Mouse (Mus musculus) limb, embryonic 14.5 days (tissue): Measurements from ENCODE around the gene Foxj3. TPM values are rescaled to one million over a fixed set of nuclear protein-coding genes. Genes with fewer than 3 reads are reported as not detected.

ENCODE experiments used
- ATAC-seq: fragments of 200-750 bp; cut with Nextera tagmentation; 2 replicates; pipeline ENCODE4 v1.8.0; 2017; ENCODE audit warnings: low read depth, moderate number of reproducible peaks, moderate TSS enrichment; ENCODE audit not compliant: low FRiP score
- DNase-seq: peaks from one replicate; pipeline ENCODE4 v3.0.0-alpha.2; 2015; ENCODE audit warnings: low spot score
- H3K27ac ChIP-seq: fragments of 300-500 bp; sonication (generic); replicated peaks from 2 replicates; pipeline ENCODE4 v1.5.1; 2014; ENCODE audit warnings: low read depth, mild to moderate bottlenecking, low read length, moderate library complexity, mixed read lengths
- H3K27me3 ChIP-seq: fragments of 300-500 bp; sonication (generic); 2 replicates; pipeline ENCODE4 v1.6.1; 2014; ENCODE audit warnings: low read length, mixed read lengths; ENCODE audit not compliant: control insufficient read depth, insufficient read depth
- H3K36me3 ChIP-seq: fragments of 300-500 bp; sonication (generic); 2 replicates; pipeline ENCODE4 v1.6.1; 2014; ENCODE audit warnings: mild to moderate bottlenecking, low read length, moderate library complexity, mixed read lengths; ENCODE audit not compliant: control insufficient read depth, insufficient read depth
- H3K4me1 ChIP-seq: fragments of 300-500 bp; sonication (generic); 2 replicates; pipeline ENCODE4 v1.6.1; 2014; ENCODE audit warnings: antibody characterized with exemption, low read length, mixed read lengths; ENCODE audit not compliant: control insufficient read depth, insufficient read depth
- H3K4me2 ChIP-seq: fragments of 300-500 bp; sonication (generic); replicated peaks from 2 replicates; pipeline ENCODE4 v1.6.1; 2014; ENCODE audit warnings: low read depth, mild to moderate bottlenecking, low read length, moderate library complexity; ENCODE audit not compliant: severe bottlenecking
- H3K4me3 ChIP-seq: fragments of 300-500 bp; sonication (generic); replicated peaks from 2 replicates; pipeline ENCODE4 v1.5.1; 2014; ENCODE audit warnings: low read length
- H3K9ac ChIP-seq: fragments of 300-500 bp; sonication (generic); 2 replicates; pipeline ENCODE4 v1.6.1; 2014; ENCODE audit warnings: mild to moderate bottlenecking, low read depth, low read length, moderate library complexity; ENCODE audit not compliant: severe bottlenecking
- H3K9me3 ChIP-seq: fragments of 300-500 bp; sonication (generic); 2 replicates; pipeline ENCODE4 v1.6.1; 2016; ENCODE audit warnings: low read length; ENCODE audit not compliant: control insufficient read depth
- POLR2A ChIP-seq: fragments of 200-500 bp; IDR thresholded peaks from 2 replicates; pipeline ENCODE4 v1.8.0; 2012; ENCODE audit warnings: inconsistent platforms, mild to moderate bottlenecking, moderate library complexity, borderline replicate concordance; ENCODE audit not compliant: insufficient read depth, insufficient read length; ENCODE audit errors: extremely low read depth
- WGBS: fragments of 180-500 bp; shearing (Covaris S2); extraction: QIAGEN DNeasy Blood & Tissue Kit; methylation state at CpG from one replicate; pipeline ENCODE4 v1.1.7; 2014; 5-methylcytosine and 5-hydroxymethylcytosine counted together
- polyA plus RNA-seq, 2 experiments: library from polyadenylated mRNA; depleted of rRNA in 1 of 2; stranded (reverse) in 1 of 2; unstranded in 1 of 2; fragments of >200 nt; fragmentation: Nextera tagmentation in 1 of 2; extraction: Ambion mirVana in 1 of 2; gene quantifications; 2 replicates each; pipeline versions ENCODE4 v1.2.1 to v1.2.3; 2012 to 2014

Foxj3 gene
- polyA plus RNA-seq, 2 experiments: 23.5 to 31.5 TPM

GRCm38 (mm10) chr4:119498319-119498848, 38.4 kb upstream of the Foxj3 start:
- Histone ChIP-seq H3K27ac (no peak overlapping the region), H3K4me1 (no peaks in the 10 kb centered on the region), H3K4me2 (no peak overlapping the region), H3K9ac (no peak overlapping the region), H3K9me3 (no peaks in the 10 kb centered on the region), H3K36me3 (no peaks in the 10 kb centered on the region), H3K27me3 (peaks cover 4% of the 10 kb centered on the region; the same call in 1 of the 2 replicates), H3K4me3 (no peak overlapping the region)
- no peak for DNase-seq
- no peak for ATAC-seq
- WGBS: 50% methylated on average over 5 of the region's 5 CpGs
- TF ChIP-seq POLR2A: no peak

GRCm38 (mm10) chr4:119511591-119511990, 25.2 kb upstream of the Foxj3 start:
- 58% methylated on average over 2 of the region's 2 CpGs for WGBS
- DNase-seq: no peak
- TF ChIP-seq POLR2A: no peak
- H3K27ac ChIP-seq: no peak overlapping the region
- no peaks in the 10 kb centered on the region for H3K4me1 ChIP-seq
- no peak overlapping the region for H3K4me3 ChIP-seq
- no peak overlapping the region for H3K4me2 ChIP-seq
- no peak overlapping the region for H3K9ac ChIP-seq
- H3K9me3 ChIP-seq: no peaks in the 10 kb centered on the region
- H3K36me3 ChIP-seq: no peaks in the 10 kb centered on the region
- H3K27me3 ChIP-seq: no peaks in the 10 kb centered on the region
- no peak for ATAC-seq

- WGBS: 69% methylated on average over 3 of the region's 3 CpGs
- H3K27ac ChIP-seq: no peak overlapping the region
- H3K36me3 ChIP-seq: no peaks in the 10 kb centered on the region
- ATAC-seq (no peak), DNase-seq (no peak)
- H3K4me2 ChIP-seq: no peak overlapping the region
- no peaks in the 10 kb centered on the region for H3K4me1 ChIP-seq
- H3K9me3 ChIP-seq: no peaks in the 10 kb centered on the region
- H3K27me3 ChIP-seq: no peaks in the 10 kb centered on the region
- TF ChIP-seq POLR2A: no peak
- no peak overlapping the region for H3K4me3 ChIP-seq
- no peak overlapping the region for H3K9ac ChIP-seq
Observed at GRCm38 (mm10) chr4:119512731-119513141, 24.1 kb upstream of the Foxj3 start.

GRCm38 (mm10) chr4:119523575-119523974, 13.2 kb upstream of the Foxj3 start:
- WGBS: 83% methylated on average over 4 of the region's 4 CpGs
- H3K9ac ChIP-seq: no peak overlapping the region
- ATAC-seq (no peak), DNase-seq (no peak)
- no peak for TF ChIP-seq POLR2A
- no peak overlapping the region for H3K4me2 ChIP-seq
- H3K4me3 ChIP-seq: no peak overlapping the region
- no peaks in the 10 kb centered on the region for H3K4me1 ChIP-seq
- no peaks in the 10 kb centered on the region for H3K9me3 ChIP-seq
- H3K36me3 ChIP-seq: no peaks in the 10 kb centered on the region
- no peaks in the 10 kb centered on the region for H3K27me3 ChIP-seq
- no peak overlapping the region for H3K27ac ChIP-seq

GRCm38 (mm10) chr4:119524010-119524409, 12.8 kb upstream of the Foxj3 start:
- Histone ChIP-seq H3K9ac (no peak overlapping the region), H3K4me1 (no peaks in the 10 kb centered on the region), H3K4me3 (no peak overlapping the region), H3K27me3 (no peaks in the 10 kb centered on the region), H3K27ac (no peak overlapping the region), H3K36me3 (no peaks in the 10 kb centered on the region), H3K9me3 (no peaks in the 10 kb centered on the region), H3K4me2 (no peak overlapping the region)
- no peak for DNase-seq
- no peak for ATAC-seq
- no peak for TF ChIP-seq POLR2A
- WGBS: 80% methylated on average over 1 of the region's 1 CpGs

GRCm38 (mm10) chr4:119524466-119524865, 12.3 kb upstream of the Foxj3 start:
- Histone ChIP-seq H3K9me3 (no peaks in the 10 kb centered on the region), H3K36me3 (no peaks in the 10 kb centered on the region), H3K27ac (no peak overlapping the region), H3K27me3 (no peaks in the 10 kb centered on the region), H3K4me3 (no peak overlapping the region), H3K9ac (no peak overlapping the region), H3K4me2 (no peak overlapping the region), H3K4me1 (no peaks in the 10 kb centered on the region)
- 84% methylated on average over 2 of the region's 2 CpGs for WGBS
- DNase-seq (no peak), ATAC-seq (no peak)
- TF ChIP-seq POLR2A: no peak
